Mouse (Mus musculus) C2C12 (cell line): ENCODE data around the gene Mtor.

Experiments used
- CTCF ChIP-seq: IDR thresholded peaks from one replicate; pipeline ENCODE4 v1.5.1; 2011; ENCODE audit not compliant: control insufficient read depth, insufficient read depth, insufficient read length
- FOSL1 ChIP-seq: IDR thresholded peaks from one replicate; pipeline ENCODE4 v1.8.0; 2011; ENCODE audit warnings: mild to moderate bottlenecking, low read length; ENCODE audit not compliant: poor library complexity, insufficient read depth, severe bottlenecking
- MAX ChIP-seq: IDR thresholded peaks from one replicate; pipeline ENCODE4 v1.6.1; 2011; ENCODE audit warnings: mild to moderate bottlenecking, control low read depth

DNA sequence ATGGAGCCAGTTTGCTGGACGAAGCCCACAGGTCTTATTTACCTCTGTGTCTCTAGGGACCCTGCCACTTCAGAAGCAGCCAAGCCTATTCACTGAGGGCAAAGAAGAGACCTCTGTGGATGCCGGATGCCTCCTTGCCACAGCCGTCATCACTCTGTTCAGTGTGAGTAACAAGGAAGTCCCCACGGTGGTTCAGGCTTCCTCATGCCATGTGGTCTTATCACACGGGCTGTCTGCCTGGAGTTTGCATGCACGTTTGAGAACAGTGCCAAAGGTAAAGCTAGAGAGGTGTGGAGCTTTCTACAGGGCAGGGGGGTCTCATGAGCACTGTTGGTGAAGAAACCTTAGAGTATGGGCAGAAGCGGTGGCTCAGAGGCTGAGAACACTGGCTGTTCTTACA lies 124.8 kb downstream of the Mtor start:
- TF ChIP-seq CTCF (no peak), MAX (no peak), FOSL1 (no peak)
